Mouse (Mus musculus): ENCODE measurements around the gene Mmd. TPM values are rescaled to one million over a fixed set of nuclear protein-coding genes. Genes with fewer than 3 reads are reported as not detected.

The Mmd gene
- polyA plus RNA-seq, 1 experiment from 2014 or later: 41.3 TPM

DNA sequence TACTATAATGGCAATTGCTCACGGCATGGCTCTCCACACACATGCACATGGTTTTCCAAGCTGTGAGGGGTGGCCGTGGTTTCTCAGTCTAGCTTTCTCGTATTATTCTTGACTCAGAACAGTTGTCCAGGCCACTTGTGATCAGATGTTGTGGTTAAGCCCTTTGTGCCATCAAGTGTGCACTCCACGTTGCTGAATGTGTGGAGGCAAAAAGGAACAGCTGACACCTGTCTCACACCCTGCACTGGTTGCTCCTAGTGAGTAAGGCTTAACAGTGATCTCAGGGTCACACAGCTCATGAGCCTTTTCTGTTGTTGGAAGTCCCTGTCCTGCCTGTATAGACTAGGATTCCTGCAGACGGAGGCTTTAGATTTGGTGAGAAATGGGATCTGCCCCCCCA is 56.8 kb downstream of the Mmd start:
- H3K4me3 ChIP-seq (ENCODE audit: low read depth, low read length): no peak overlapping the region
- no peaks in the 10 kb centered on the region for H3K27me3 ChIP-seq (ENCODE audit: control insufficient read depth, insufficient read depth, low read length)
- no peak for DNase-seq (ENCODE audit: low spot score)
- H3K9ac ChIP-seq (ENCODE audit: low read length): no peak overlapping the region
- WGBS: 92% methylated on average over 5 of the region's 5 CpGs
- no peak for ATAC-seq (replicated peaks; ENCODE audit: low FRiP score)
- H3K9me3 ChIP-seq (ENCODE audit: control insufficient read depth, low read length): no peaks in the 10 kb centered on the region
- no peaks in the 10 kb centered on the region for H3K4me1 ChIP-seq (replicated peaks; ENCODE audit: control insufficient read depth, insufficient read depth, low read length)
- H3K36me3 ChIP-seq (ENCODE audit: control insufficient read depth, insufficient read depth, low read length): no peaks in the 10 kb centered on the region
- no peak overlapping the region for H3K4me2 ChIP-seq (ENCODE audit: low read depth, low read length, severe bottlenecking)
- H3K27ac ChIP-seq (ENCODE audit: low read depth, low read length): no peak overlapping the region

DNA sequence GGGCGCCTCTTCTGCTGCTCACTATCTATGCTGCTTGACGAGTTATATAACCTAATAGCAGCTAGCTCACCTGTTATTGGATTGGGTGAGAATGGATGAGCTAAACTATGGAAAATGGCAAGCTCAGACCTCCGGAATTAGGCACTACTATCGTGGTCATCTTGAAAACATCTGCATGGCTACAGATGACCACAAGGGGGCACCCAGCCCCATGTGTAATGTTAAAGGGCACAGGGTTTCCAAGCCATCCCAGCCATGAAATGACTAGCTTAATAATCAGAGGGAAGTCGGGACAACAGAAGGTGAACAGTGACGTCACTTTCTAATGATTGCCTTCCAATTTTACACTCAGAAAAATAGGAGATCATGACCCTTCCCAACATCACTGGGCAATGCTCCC is 57.7 kb downstream of the Mmd start:
- WGBS: 65% methylated on average over 6 of the region's 6 CpGs
- peak; percentile 76 for DNase-seq (ENCODE audit: low spot score)
- Histone ChIP-seq H3K4me1 (replicated peaks; ENCODE audit: control insufficient read depth, insufficient read depth, low read length) (no peaks in the 10 kb centered on the region), H3K4me2 (ENCODE audit: low read depth, low read length, severe bottlenecking) (no peak overlapping the region), H3K9ac (ENCODE audit: low read length) (no peak overlapping the region), H3K27ac (ENCODE audit: low read depth, low read length) (no peak overlapping the region), H3K4me3 (ENCODE audit: low read depth, low read length) (no peak overlapping the region), H3K9me3 (ENCODE audit: control insufficient read depth, low read length) (no peaks in the 10 kb centered on the region), H3K36me3 (ENCODE audit: control insufficient read depth, insufficient read depth, low read length) (no peaks in the 10 kb centered on the region), H3K27me3 (ENCODE audit: control insufficient read depth, insufficient read depth, low read length) (no peaks in the 10 kb centered on the region)
- no peak for ATAC-seq (replicated peaks; ENCODE audit: low FRiP score)

DNA sequence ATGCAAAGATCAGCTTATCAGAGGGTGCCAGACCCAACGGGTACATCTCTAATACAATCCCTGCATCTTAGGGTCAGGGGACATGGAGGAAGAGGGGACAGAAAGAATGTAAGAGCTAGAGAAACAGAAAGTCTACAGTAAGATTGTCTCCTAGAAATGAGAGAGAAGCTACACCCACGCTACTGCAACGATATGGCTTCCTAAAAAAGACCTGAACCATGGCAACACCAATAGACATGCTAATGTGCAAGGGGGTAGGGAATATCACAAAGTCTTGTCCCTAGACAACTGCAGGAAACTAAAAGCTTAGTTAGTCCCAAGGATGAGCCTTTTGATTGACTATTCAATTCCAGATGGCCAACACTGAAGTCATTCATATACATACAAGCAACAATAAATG is 65.3 kb downstream of the Mmd start:
- Histone ChIP-seq H3K36me3 (ENCODE audit: control insufficient read depth, insufficient read depth, low read length) (no peaks in the 10 kb centered on the region), H3K9ac (ENCODE audit: low read length) (no peak overlapping the region), H3K4me2 (ENCODE audit: low read depth, low read length, severe bottlenecking) (no peak overlapping the region), H3K27ac (ENCODE audit: low read depth, low read length) (no peak overlapping the region), H3K4me3 (ENCODE audit: low read depth, low read length) (no peak overlapping the region), H3K27me3 (ENCODE audit: control insufficient read depth, insufficient read depth, low read length) (no peaks in the 10 kb centered on the region; the same call in 1 of the 2 replicates), H3K9me3 (ENCODE audit: control insufficient read depth, low read length) (no peaks in the 10 kb centered on the region), H3K4me1 (replicated peaks; ENCODE audit: control insufficient read depth, insufficient read depth, low read length) (no peaks in the 10 kb centered on the region)
- WGBS: 96% methylated on average over 3 of the region's 3 CpGs
- DNase-seq (ENCODE audit: low spot score): no peak
- no peak for ATAC-seq (replicated peaks; ENCODE audit: low FRiP score)

DNA sequence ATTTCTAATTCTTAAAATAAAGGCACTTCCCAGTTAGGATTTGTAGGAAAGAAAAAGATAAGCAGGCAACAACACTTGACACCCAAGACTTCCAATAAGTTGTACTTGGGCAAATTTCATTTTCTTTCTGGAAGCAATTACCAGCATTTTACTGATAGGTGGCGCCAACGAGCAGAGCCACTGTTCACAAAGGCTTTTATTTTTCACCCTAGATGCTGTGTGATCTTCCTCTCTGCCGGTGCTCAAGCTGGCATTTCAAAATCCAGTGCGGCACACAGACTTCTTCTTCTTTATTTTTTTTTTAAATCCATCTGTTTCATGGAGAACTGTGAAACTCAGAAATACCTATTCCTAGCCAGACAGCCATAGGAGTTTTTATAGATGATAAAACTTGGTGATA is 68.2 kb downstream of the Mmd start:
- Histone ChIP-seq H3K4me3 (ENCODE audit: low read depth, low read length) (no peak overlapping the region), H3K4me2 (ENCODE audit: low read depth, low read length, severe bottlenecking) (no peak overlapping the region), H3K27ac (ENCODE audit: low read depth, low read length) (no peak overlapping the region), H3K9me3 (ENCODE audit: control insufficient read depth, low read length) (no peaks in the 10 kb centered on the region), H3K36me3 (ENCODE audit: control insufficient read depth, insufficient read depth, low read length) (no peaks in the 10 kb centered on the region), H3K9ac (ENCODE audit: low read length) (no peak overlapping the region), H3K4me1 (replicated peaks; ENCODE audit: control insufficient read depth, insufficient read depth, low read length) (no peaks in the 10 kb centered on the region), H3K27me3 (ENCODE audit: control insufficient read depth, insufficient read depth, low read length) (no peaks in the 10 kb centered on the region; the same call in 1 of the 2 replicates)
- 29% methylated on average over 4 of the region's 4 CpGs for WGBS
- DNase-seq (ENCODE audit: low spot score) (peak; percentile 65), ATAC-seq (replicated peaks; ENCODE audit: low FRiP score) (no peak)

DNA sequence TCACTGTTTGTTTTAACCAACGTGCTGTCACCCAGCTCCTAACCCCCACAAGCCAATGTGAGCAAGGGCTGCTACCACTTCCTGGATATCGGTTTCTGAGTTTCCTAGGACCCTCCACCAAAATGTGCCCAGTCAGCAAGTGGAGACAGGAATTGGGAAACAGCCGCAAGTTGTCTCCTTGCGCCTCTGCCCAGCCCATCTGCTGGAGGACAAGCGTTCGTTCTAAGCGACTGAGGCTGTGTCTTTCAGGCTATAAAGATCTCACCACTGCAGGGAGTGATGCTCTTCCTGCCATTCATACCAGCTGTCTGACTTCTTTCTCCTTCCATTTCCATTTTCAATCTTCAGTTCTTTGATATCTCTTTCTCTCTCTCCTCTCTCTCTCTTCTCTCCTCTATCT is 71.7 kb downstream of the Mmd start:
- Histone ChIP-seq H3K27ac (ENCODE audit: low read depth, low read length) (no peak overlapping the region), H3K4me3 (ENCODE audit: low read depth, low read length) (no peak overlapping the region), H3K27me3 (ENCODE audit: control insufficient read depth, insufficient read depth, low read length) (no peaks in the 10 kb centered on the region; the same call in 1 of the 2 replicates), H3K36me3 (ENCODE audit: control insufficient read depth, insufficient read depth, low read length) (no peaks in the 10 kb centered on the region), H3K4me1 (replicated peaks; ENCODE audit: control insufficient read depth, insufficient read depth, low read length) (no peaks in the 10 kb centered on the region), H3K9ac (ENCODE audit: low read length) (no peak overlapping the region), H3K9me3 (ENCODE audit: control insufficient read depth, low read length) (no peaks in the 10 kb centered on the region), H3K4me2 (ENCODE audit: low read depth, low read length, severe bottlenecking) (no peak overlapping the region)
- DNase-seq (ENCODE audit: low spot score) (no peak), ATAC-seq (replicated peaks; ENCODE audit: low FRiP score) (no peak)
- 85% methylated on average over 7 of the region's 7 CpGs for WGBS

DNA sequence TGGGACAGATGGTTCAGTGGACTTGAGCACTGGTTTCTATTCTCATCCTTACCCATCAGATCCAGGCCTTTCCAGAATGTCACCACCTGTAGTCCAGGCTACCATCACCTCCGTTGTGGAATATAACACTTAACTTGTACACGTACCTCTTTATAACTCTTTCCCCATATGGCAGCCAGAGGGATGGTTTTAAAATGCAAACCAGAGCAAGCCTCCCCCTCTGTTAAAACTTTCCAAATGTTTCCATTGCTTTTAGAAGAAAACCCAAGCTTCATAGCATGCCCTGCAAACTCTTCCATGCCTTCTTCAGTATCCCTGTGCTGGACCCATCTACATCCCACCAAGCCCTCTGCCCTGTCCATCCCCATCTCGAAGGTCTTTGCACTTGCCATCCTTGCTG is 75.3 kb downstream of the Mmd start:
- no peak overlapping the region for H3K9ac ChIP-seq (ENCODE audit: low read length)
- H3K27ac ChIP-seq (ENCODE audit: low read depth, low read length): no peak overlapping the region
- no peak overlapping the region for H3K4me2 ChIP-seq (ENCODE audit: low read depth, low read length, severe bottlenecking)
- H3K9me3 ChIP-seq (ENCODE audit: control insufficient read depth, low read length): no peaks in the 10 kb centered on the region
- H3K4me1 ChIP-seq (replicated peaks; ENCODE audit: control insufficient read depth, insufficient read depth, low read length): no peaks in the 10 kb centered on the region
- H3K27me3 ChIP-seq (ENCODE audit: control insufficient read depth, insufficient read depth, low read length): no peaks in the 10 kb centered on the region
- no peak overlapping the region for H3K4me3 ChIP-seq (ENCODE audit: low read depth, low read length)
- no peak for ATAC-seq (replicated peaks; ENCODE audit: low FRiP score)
- no peaks in the 10 kb centered on the region for H3K36me3 ChIP-seq (ENCODE audit: control insufficient read depth, insufficient read depth, low read length)
- WGBS: 94% methylated on average over 3 of the region's 3 CpGs
- DNase-seq (ENCODE audit: low spot score): no peak

DNA sequence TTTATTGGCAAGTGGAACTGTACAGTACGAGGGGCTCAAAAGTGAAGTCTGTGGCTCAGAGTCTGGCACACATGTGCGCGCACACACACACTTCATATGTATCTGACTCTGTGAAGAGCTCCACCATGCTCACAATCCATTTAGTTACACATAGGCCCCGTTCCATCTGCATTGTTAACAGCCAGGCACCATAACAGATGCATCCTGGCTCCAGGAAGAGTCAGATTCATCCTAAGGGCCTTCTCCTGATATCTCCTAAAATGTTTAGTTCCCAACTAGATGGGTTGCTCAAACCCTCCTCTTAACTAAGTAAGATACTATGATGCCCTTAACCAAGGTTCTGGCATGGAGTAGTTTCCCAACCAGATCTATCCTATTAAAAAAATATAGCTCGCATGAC is 76.9 kb downstream of the Mmd start:
- no peak overlapping the region for H3K4me3 ChIP-seq (ENCODE audit: low read depth, low read length)
- H3K9ac ChIP-seq (ENCODE audit: low read length): no peak overlapping the region
- DNase-seq (ENCODE audit: low spot score): no peak
- no peaks in the 10 kb centered on the region for H3K36me3 ChIP-seq (ENCODE audit: control insufficient read depth, insufficient read depth, low read length)
- H3K27me3 ChIP-seq (ENCODE audit: control insufficient read depth, insufficient read depth, low read length): no peaks in the 10 kb centered on the region
- no peaks in the 10 kb centered on the region for H3K9me3 ChIP-seq (ENCODE audit: control insufficient read depth, low read length)
- 94% methylated on average over 5 of the region's 5 CpGs for WGBS
- no peaks in the 10 kb centered on the region for H3K4me1 ChIP-seq (replicated peaks; ENCODE audit: control insufficient read depth, insufficient read depth, low read length)
- H3K27ac ChIP-seq (ENCODE audit: low read depth, low read length): no peak overlapping the region
- no peak for ATAC-seq (replicated peaks; ENCODE audit: low FRiP score)
- no peak overlapping the region for H3K4me2 ChIP-seq (ENCODE audit: low read depth, low read length, severe bottlenecking)

DNA sequence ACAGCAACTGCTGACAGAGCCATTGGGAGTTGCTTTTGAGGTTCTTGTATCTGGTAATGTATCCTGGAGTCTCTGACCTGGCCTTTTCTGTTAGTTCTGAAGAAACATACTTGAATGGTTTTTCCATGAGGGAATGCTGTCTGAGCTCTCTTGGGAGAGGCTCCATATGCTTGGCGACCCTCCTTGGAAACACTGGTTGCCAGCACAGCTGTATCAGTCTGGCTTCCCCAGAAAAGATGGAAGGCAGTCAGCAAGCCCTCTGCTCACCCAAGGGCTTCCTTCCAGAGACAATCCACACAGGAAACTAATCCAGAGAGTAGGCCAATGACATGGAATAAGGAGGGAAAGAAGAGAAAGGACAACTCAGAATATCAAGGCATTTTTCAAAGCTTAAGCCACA is 77.6 kb downstream of the Mmd start:
- DNase-seq (ENCODE audit: low spot score) (no peak), ATAC-seq (replicated peaks; ENCODE audit: low FRiP score) (no peak)
- Histone ChIP-seq H3K27ac (ENCODE audit: low read depth, low read length) (no peak overlapping the region), H3K36me3 (ENCODE audit: control insufficient read depth, insufficient read depth, low read length) (no peaks in the 10 kb centered on the region), H3K4me1 (replicated peaks; ENCODE audit: control insufficient read depth, insufficient read depth, low read length) (no peaks in the 10 kb centered on the region), H3K27me3 (ENCODE audit: control insufficient read depth, insufficient read depth, low read length) (no peaks in the 10 kb centered on the region), H3K4me3 (ENCODE audit: low read depth, low read length) (no peak overlapping the region), H3K9me3 (ENCODE audit: control insufficient read depth, low read length) (no peaks in the 10 kb centered on the region), H3K9ac (ENCODE audit: low read length) (no peak overlapping the region), H3K4me2 (ENCODE audit: low read depth, low read length, severe bottlenecking) (no peak overlapping the region)
- WGBS: 76% methylated on average over 1 of the region's 1 CpGs

Measured in forebrain, embryonic 11.5 days (tissue).